Mouse (Mus musculus): ENCODE measurements around the gene Cutc.

DNA sequence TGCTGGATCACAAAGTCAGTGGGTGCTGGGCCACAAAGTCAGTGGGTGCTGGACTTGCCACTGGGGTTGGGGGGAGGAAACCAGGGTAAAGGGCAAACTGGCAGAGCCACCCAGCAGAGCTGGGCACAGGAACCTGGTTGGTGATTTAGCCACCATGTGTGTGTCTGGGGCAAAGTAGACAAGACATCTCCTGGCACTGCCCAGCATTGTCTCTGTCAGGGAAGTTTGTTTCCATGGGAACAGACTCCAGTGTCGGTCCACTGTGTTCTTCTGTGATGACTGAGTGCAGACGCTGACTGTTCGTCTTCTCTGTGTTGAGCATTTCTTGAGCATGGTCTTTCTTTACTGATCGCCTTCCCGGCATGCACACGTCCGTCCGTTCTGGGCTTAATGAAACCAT lies 43.5 kb upstream of the Cutc start:
- TF ChIP-seq EP300 (IDR thresholded peaks at IDR 0.05; ENCODE audit: insufficient read depth, low read depth, low read length) (no peak), CTCF (IDR thresholded peaks at IDR 0.05) (no peak)
